Mouse (Mus musculus) thymus, adult 18-20 months (tissue): ENCODE measurements around the gene Pyroxd2.
"Not testable (repeated sequence)": the region's sequence is repeated elsewhere in the genome, so short reads cannot be mapped to it uniquely, and the experiment has no call there.

ENCODE experiments used
- DNase-seq, 2 experiments: peaks; one replicate each; pipeline ENCODE4 v3.0.0; 2022; ENCODE audit warnings: mixed read lengths in 2 of 2

The Pyroxd2 gene

DNA sequence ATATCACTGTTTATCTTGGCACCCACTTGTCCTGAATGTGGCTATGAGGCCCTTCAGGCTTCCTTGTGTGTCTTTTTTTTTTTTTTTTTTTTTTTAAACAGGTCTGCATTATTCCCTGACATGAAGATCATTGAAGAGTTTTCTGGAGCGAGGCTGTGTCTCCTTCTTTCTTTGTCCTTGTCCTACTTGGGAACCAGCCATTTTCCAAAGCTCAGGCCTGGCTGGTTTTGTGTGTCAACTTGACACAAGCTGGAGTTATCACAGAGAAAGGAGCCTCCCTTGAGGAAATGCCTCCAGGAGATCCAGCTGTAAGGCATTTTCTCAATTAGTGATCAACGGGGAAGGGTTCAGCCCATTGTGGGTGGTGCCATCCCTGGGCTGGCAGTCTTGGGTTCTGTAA lies 69.8 kb downstream of the Pyroxd2 start:
- DNase-seq: not testable (repeated sequence)

- no peak for DNase-seq
These were observed 74.4 kb downstream of the Pyroxd2 start for GRCm38 (mm10) chr19:42678191-42678590.

DNA sequence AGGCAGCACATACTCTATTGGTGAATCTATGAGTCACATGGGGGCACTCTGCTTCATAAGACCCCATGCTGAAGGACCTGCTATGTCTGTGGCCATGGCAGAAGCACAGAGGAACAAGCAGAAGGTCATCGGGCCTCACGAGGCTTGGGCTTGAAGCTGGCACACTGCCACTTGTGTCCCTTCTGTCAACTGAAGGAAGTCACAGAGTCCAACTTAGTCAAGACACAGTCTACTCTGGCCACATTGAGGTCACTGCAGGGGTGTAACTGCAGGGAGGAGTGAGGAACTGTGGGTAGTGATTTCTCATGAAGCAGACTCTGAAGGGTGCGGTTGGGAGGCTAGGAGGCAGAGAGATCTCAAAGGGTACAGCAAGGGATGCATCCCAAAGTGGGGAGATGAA lies 75.1 kb downstream of the Pyroxd2 start:
- no peak for DNase-seq

DNA sequence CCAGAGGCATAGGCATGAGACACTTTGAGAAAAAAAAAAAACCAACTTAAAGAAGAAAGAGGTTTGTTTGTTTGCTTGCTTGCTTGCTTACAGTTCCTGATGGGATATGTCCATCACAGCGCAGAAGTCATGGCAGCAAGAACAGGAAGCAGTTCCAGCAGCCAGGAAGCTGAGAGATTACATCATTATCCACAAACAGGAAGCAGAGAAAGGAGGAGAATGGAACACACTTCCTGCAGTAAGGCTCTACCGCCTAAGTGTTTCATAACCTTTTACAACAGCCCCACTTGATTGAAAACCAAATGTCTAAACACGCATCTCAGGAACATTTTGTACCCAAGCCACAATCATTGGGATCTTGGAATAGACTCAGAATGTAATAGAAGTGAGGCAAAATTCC lies 75.6 kb downstream of the Pyroxd2 start:
- no peak for DNase-seq
